ENCODE assay signal across 8 mouse cellular contexts in genomic region chr10:120875672-120876463, GRCm38 (mm10). TPM values are rescaled to one million over a fixed set of nuclear protein-coding genes. Genes with fewer than 3 reads are reported as not detected.
DNase-seq lines count a peak whose midpoint lies in the region; ATAC-seq and TF ChIP-seq lines count a peak whose summit lies in the region.

No protein-coding gene starts in this region.

- ATAC-seq in heart, embryonic 14.5 days (ENCODE audit: insufficient number of reproducible peaks, insufficient read depth, low FRiP score, low read depth) = peak; percentile 72
- peak; percentile 70 for ATAC-seq in liver, embryonic 12.5 days
- ATAC-seq in stomach, embryonic 14.5 days (ENCODE audit: insufficient number of reproducible peaks, insufficient read depth, low FRiP score, low read depth) = peak; percentile 73

- H3K36me3 ChIP-seq in heart, embryonic 14.5 days (ENCODE audit: control insufficient read depth, insufficient read depth, low read length) = peaks cover 2% of the 10 kb centered on the region
- no peaks in the 10 kb centered on the region for H3K36me3 ChIP-seq in liver, embryonic 12.5 days
- no peaks in the 10 kb centered on the region; the same call in 1 of the 2 replicates for H3K36me3 ChIP-seq in stomach, embryonic 14.5 days (ENCODE audit: control insufficient read depth, insufficient read depth, low read length)

- TF ChIP-seq CTCF in brain, embryonic 14.5 days (IDR thresholded peaks at IDR 0.05; ENCODE audit: borderline replicate concordance, extremely low read depth, insufficient read depth, insufficient read length) = peak; percentile 99

- peak overlapping the region; percentile 69 for H3K4me2 ChIP-seq in heart, embryonic 14.5 days (ENCODE audit: low read length)
- H3K4me2 ChIP-seq in liver, embryonic 12.5 days = peak overlapping the region; percentile 61
- H3K4me2 ChIP-seq in stomach, embryonic 14.5 days (replicated peaks; ENCODE audit: low read depth, low read length) = peak overlapping the region; percentile 28

- peak overlapping the region; percentile 90 for H3K27ac ChIP-seq in heart, embryonic 14.5 days (replicated peaks in 1 of 2; ENCODE audit: control insufficient read depth in 1 of 2, insufficient read depth in 1 of 2, low read depth in 2 of 2, low read length in 2 of 2)
- H3K27ac ChIP-seq in liver, embryonic 12.5 days = no peak overlapping the region
- H3K27ac ChIP-seq in stomach, embryonic 14.5 days (ENCODE audit: low read length) = peak overlapping the region; percentile 39; the same call in 1 of the 2 replicates

- H3K4me1 ChIP-seq in heart, embryonic 14.5 days (ENCODE audit: control insufficient read depth in 2 of 2, insufficient read depth in 2 of 2, low read length in 2 of 2) = peaks cover 29 to 53% of the 10 kb centered on the region in 2 experiments
- H3K4me1 ChIP-seq in liver, embryonic 12.5 days = peaks cover 23% of the 10 kb centered on the region
- H3K4me1 ChIP-seq in stomach, embryonic 14.5 days (ENCODE audit: control insufficient read depth, insufficient read depth, low read length) = peaks cover 30% of the 10 kb centered on the region

- WGBS in heart, embryonic 14.5 days = 10% methylated on average over 26 of the region's 26 CpGs
- WGBS in liver, embryonic 12.5 days (ENCODE audit: insufficient replicate concordance) = 12% methylated on average over 26 of the region's 26 CpGs
- WGBS in stomach, embryonic 14.5 days = 15% methylated on average over 26 of the region's 26 CpGs

- H3K9me3 ChIP-seq in heart, embryonic 14.5 days (ENCODE audit: control insufficient read depth, low read length) = no peaks in the 10 kb centered on the region
- H3K9me3 ChIP-seq in liver, embryonic 12.5 days (replicated peaks) = no peaks in the 10 kb centered on the region
- no peaks in the 10 kb centered on the region for H3K9me3 ChIP-seq in stomach, embryonic 14.5 days (ENCODE audit: control insufficient read depth, low read depth, low read length)

- TF ChIP-seq POLR2A in brain, embryonic 14.5 days (IDR thresholded peaks at IDR 0.05; ENCODE audit: borderline replicate concordance, extremely low read depth, insufficient read depth, insufficient read length, poor library complexity, severe bottlenecking) = no peak

- H3K4me3 ChIP-seq in heart, embryonic 14.5 days (ENCODE audit: control insufficient read depth in 1 of 2, insufficient read depth in 1 of 2, low read depth in 1 of 2, low read length in 2 of 2) = peak overlapping the region in 1 of 2 experiments; percentile 28; a peak in 2 of 4 replicates
- peak overlapping the region; percentile 12; the same call in 1 of the 2 replicates for H3K4me3 ChIP-seq in liver, embryonic 12.5 days
- H3K4me3 ChIP-seq in stomach, embryonic 14.5 days (ENCODE audit: low read depth, low read length) = 0 out of 2 replicates have a peak overlapping the region, but pooled peaks have one; percentile 8

- DNase-seq in CD4-positive helper T cell, adult 2 months (ENCODE audit: low read depth, low spot score) = peak; percentile 40
- DNase-seq in brain, embryonic 14.5 days (ENCODE audit: low read depth) = peak; percentile 90
- DNase-seq in fibroblast of lung, adult 2 months (ENCODE audit: low read depth) = peak; percentile 66
- peak; percentile 86 for DNase-seq in kidney, postnatal 14 days
- DNase-seq in natural killer cell, adult 2 months (ENCODE audit: low spot score in 2 of 2) = peak; percentile 36 to 68

- peak overlapping the region; percentile 66 for H3K9ac ChIP-seq in heart, embryonic 14.5 days (ENCODE audit: low read length)
- no peak overlapping the region for H3K9ac ChIP-seq in liver, embryonic 12.5 days
- no peak overlapping the region for H3K9ac ChIP-seq in stomach, embryonic 14.5 days (replicated peaks; ENCODE audit: low read depth, low read length)

- H3K27me3 ChIP-seq in heart, embryonic 14.5 days (ENCODE audit: control insufficient read depth, insufficient read depth, low read length) = no peaks in the 10 kb centered on the region
- no peaks in the 10 kb centered on the region for H3K27me3 ChIP-seq in liver, embryonic 12.5 days (replicated peaks)
- H3K27me3 ChIP-seq in stomach, embryonic 14.5 days (ENCODE audit: control insufficient read depth, insufficient read depth, low read length) = no peaks in the 10 kb centered on the region

RNA-seq across cellular contexts. Expression of gene Msrb3, which starts 23.0 kb away (rescaled TPM):
- 3.2 and 4.1 TPM in 2 replicates for polyA plus RNA-seq in brain, embryonic 14.5 days (2012; rRNA removed)
- polyA plus RNA-seq in heart, embryonic 14.5 days (2014; fragmentation: Nextera tagmentation; extraction: Ambion mirVana) = 38.7 and 41.0 TPM in 2 replicates
- 1.7 and 1.8 TPM in 2 replicates for polyA plus RNA-seq in liver, embryonic 12.5 days (2016; fragmentation: Nextera tagmentation; extraction: Ambion mirVana)
- polyA plus RNA-seq in stomach, embryonic 14.5 days (2014; fragmentation: Nextera tagmentation; extraction: Ambion mirVana) = 30.9 and 33.3 TPM in 2 replicates

Comparison
In these comparisons a context has a peak if more than half of its experiments do, and no peak if none do; other contexts are left out.
1. DNase-seq: peak in every context shown above with its lines; median percentile 90 in brain, embryonic 14.5 days; 86 in kidney, postnatal 14 days; 66 in fibroblast of lung, adult 2 months; 52 in natural killer cell, adult 2 months; 40 in CD4-positive helper T cell, adult 2 months.